Mouse (Mus musculus) cerebral cortex, adult 2 months (tissue): Measurements from ENCODE around the gene Polr3b.

Experiments
- WGBS: fragments of 180-500 bp; shearing (Covaris S2); methylation state at CpG from one replicate; pipeline ENCODE4 v1.1.7; 2018; 5-methylcytosine and 5-hydroxymethylcytosine counted together

The Polr3b gene

GRCm38 (mm10) chr10:84662138-84662537 is 40.0 kb downstream of the Polr3b start:
- WGBS = 97% methylated on average over 6 of the region's 6 CpGs

- WGBS = 65% methylated on average over 3 of the region's 3 CpGs
Measured at GRCm38 (mm10) chr10:84665713-84666260, 43.7 kb downstream of the Polr3b start.

GRCm38 (mm10) chr10:84676511-84676910 is 54.4 kb downstream of the Polr3b start:
- WGBS = 87% methylated on average over 8 of the region's 8 CpGs

- WGBS = 82% methylated on average over 3 of the region's 3 CpGs
Measured at GRCm38 (mm10) chr10:84677871-84678270, 55.8 kb downstream of the Polr3b start.

- 95% methylated on average over 4 of the region's 4 CpGs for WGBS
Measured at GRCm38 (mm10) chr10:84678441-84678840, 56.3 kb downstream of the Polr3b start.

- WGBS = 46% methylated on average over 8 of the region's 8 CpGs
Measured at GRCm38 (mm10) chr10:84685444-84686121, 63.5 kb downstream of the Polr3b start.

GRCm38 (mm10) chr10:84686122-84686497 is 64.0 kb downstream of the Polr3b start:
- 54% methylated on average over 9 of the region's 9 CpGs for WGBS

- 62% methylated on average over 4 of the region's 4 CpGs for WGBS
Measured at GRCm38 (mm10) chr10:84686705-84687104, 64.6 kb downstream of the Polr3b start.

- WGBS = 95% methylated on average over 4 of the region's 4 CpGs
Measured at GRCm38 (mm10) chr10:84687736-84688135, 65.6 kb downstream of the Polr3b start.

- WGBS = 88% methylated on average over 3 of the region's 3 CpGs
Measured at GRCm38 (mm10) chr10:84689846-84690245, 67.8 kb downstream of the Polr3b start.

- WGBS = 85% methylated on average over 4 of the region's 4 CpGs
Measured at GRCm38 (mm10) chr10:84690818-84691217, 68.7 kb downstream of the Polr3b start.

- 85% methylated on average over 3 of the region's 3 CpGs for WGBS
Measured at GRCm38 (mm10) chr10:84691692-84692091, 69.6 kb downstream of the Polr3b start.

GRCm38 (mm10) chr10:84693841-84694638 is 71.9 kb downstream of the Polr3b start:
- 84% methylated on average over 8 of the region's 8 CpGs for WGBS

- WGBS = 95% methylated on average over 13 of the region's 13 CpGs
Measured at GRCm38 (mm10) chr10:84700236-84700987, 78.3 kb downstream of the Polr3b start.

- 60% methylated on average over 8 of the region's 8 CpGs for WGBS
Measured at GRCm38 (mm10) chr10:84701110-84701509, 79.0 kb downstream of the Polr3b start.

GRCm38 (mm10) chr10:84702115-84702514 is 80.0 kb downstream of the Polr3b start:
- WGBS = 88% methylated on average over 1 of the region's 1 CpGs

GRCm38 (mm10) chr10:84704594-84704993 is 82.5 kb downstream of the Polr3b start:
- 100% methylated on average over 1 of the region's 1 CpGs for WGBS

GRCm38 (mm10) chr10:84705234-84705633 is 83.1 kb downstream of the Polr3b start:
- WGBS = 94% methylated on average over 7 of the region's 7 CpGs

- 87% methylated on average over 8 of the region's 8 CpGs for WGBS
Measured at GRCm38 (mm10) chr10:84706543-84706942, 84.5 kb downstream of the Polr3b start.

GRCm38 (mm10) chr10:84707226-84707625 is 85.1 kb downstream of the Polr3b start:
- WGBS = 82% methylated on average over 6 of the region's 6 CpGs

- WGBS = 79% methylated on average over 14 of the region's 14 CpGs
Measured at GRCm38 (mm10) chr10:84707752-84708530, 85.8 kb downstream of the Polr3b start.
